Mouse (Mus musculus) kidney, adult 18-20 months (tissue): ENCODE measurements around the gene Plpp1.

Experiments
- DNase-seq: peaks from one replicate; pipeline ENCODE4 v3.0.0; 2021

Gene Plpp1

DNA sequence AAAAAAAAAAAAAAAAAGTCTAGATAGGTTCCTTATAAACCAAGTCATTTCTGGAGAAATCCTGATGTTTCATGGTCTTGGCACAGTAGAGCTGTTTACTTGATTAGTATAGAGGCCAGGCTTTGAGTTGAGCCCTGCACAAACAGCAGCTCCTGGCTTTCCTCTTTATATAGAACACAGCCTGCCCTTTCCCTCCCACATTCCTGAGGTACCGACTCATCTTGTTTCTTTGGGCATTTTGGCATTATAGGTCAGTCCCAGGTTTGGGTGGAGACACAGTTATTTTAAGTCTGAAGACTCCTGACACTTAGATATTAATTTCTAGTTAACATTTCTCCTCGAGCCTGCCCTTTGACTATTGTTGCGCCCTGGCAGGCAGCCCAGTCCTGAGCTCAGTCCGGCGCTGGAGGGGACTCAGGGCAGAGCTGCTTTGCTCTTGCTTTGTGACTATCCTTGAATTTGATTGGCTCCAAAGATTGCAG is 61.3 kb downstream of the Plpp1 start:
- DNase-seq = peak; percentile 61

DNA sequence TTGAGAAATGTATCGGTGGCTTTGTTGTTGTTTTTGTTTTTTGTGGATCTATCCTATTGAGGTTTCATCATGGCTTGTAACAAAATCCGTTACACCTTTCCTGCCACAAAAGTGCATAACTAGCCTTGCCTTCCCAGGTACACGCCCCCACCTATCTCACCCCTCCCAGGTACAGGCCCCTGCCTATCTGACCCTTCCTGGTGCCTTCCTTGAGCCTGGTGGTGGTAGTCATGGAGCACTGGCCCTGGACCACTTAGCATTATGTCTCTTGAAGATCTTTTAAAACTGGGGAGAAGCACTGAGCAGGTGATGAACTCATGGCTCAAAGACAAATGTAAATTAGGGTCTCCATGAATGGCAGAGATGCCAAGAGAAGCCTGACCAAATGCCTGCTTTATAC is 61.8 kb downstream of the Plpp1 start:
- no peak for DNase-seq

DNA sequence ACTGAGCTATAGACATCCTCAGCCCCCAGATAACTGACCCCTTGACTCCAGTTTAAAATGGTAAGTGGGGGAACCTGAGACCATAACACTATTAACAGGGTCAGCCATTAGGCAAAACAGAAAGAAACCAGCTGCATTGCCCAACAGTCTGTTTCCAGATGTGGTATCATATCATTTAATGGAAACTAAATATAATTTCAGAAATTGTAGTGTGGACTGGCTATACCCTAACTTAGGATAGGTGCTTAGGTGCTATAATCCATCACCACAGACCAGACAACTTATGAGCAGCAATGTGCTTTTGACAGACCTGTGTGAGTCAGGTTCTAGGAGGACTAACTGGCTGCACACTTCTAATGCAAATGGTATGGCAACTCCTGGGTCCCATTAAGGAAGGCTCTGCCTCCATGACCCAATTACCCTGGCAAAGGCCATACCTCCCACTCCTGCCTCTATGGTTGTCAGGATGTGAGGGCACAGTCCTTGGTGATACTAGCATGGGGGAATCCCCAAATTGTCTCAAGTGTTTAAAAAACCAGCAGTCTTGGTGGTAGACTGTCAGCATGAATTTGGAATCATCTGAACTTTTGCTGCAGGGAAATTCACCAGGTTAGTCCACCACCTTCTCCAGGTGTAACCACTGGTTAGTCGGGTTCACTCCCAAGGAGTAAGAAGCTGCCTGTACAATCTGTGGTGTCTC is 62.5 kb downstream of the Plpp1 start:
- no peak for DNase-seq

DNA sequence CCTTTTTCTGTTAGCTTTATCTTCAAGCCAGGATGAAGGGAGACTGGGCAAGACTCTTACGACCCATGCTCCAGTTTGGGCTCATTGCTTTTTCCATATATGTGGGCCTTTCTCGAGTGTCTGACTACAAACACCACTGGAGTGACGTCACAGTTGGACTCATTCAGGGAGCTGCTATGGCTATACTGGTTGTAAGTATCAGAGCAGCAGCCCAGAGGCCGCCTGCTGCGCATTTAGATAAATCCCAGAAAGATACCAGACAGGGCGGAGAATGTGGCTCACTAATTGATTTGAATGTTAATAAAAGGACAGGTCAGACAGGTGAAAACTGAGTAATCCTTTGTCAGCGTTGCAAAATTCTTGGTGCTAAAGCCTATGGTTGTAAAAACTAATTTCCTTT is 66.2 kb downstream of the Plpp1 start:
- no peak for DNase-seq

DNA sequence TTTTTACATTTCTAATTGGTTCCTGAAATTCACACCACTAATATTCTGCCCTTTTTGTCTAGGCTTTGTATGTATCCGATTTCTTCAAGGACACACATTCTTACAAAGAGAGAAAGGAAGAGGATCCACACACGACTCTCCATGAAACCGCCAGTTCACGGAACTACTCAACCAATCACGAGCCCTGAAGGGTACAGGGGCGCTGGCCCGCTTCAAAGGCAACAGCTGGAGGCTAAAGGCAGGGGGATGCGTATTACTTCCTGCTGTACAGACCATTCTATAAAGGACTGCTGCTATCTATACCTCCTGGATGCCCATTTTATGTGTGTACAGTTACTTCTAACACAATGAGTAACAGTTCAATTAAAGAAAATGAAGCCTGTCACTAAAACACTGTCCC is 66.8 kb downstream of the Plpp1 start:
- no peak for DNase-seq

DNA sequence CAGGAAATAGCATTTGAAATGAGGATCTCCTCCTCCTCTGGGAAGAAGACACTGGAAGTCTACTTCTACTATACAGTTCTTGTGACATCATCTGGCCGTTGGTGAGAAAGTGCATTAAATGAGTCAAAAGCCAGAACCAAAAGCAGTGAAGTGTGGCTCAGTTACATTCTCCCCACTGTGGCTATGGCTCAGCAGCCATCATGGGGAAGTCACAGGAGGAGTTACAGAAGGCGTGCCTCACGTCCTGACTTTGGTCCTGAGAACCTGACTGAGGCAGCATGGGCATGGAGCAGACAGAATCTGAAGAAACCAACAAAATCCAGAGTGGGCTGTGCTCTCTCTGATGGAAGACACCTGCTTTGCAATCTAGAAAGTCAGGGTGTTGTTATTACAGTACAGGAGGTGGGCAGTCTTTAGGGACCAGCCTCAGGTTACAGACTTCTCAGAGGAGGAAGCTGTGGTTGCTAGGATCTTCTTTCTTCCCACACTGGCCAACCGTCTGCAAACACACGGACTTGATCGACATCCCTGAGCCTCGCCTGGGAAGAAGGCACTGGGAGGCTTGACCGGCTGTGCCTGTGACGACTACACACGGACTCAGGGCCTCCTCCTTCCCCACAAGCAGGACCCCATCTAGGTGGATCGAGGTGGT is 69.6 kb downstream of the Plpp1 start:
- no peak for DNase-seq

DNA sequence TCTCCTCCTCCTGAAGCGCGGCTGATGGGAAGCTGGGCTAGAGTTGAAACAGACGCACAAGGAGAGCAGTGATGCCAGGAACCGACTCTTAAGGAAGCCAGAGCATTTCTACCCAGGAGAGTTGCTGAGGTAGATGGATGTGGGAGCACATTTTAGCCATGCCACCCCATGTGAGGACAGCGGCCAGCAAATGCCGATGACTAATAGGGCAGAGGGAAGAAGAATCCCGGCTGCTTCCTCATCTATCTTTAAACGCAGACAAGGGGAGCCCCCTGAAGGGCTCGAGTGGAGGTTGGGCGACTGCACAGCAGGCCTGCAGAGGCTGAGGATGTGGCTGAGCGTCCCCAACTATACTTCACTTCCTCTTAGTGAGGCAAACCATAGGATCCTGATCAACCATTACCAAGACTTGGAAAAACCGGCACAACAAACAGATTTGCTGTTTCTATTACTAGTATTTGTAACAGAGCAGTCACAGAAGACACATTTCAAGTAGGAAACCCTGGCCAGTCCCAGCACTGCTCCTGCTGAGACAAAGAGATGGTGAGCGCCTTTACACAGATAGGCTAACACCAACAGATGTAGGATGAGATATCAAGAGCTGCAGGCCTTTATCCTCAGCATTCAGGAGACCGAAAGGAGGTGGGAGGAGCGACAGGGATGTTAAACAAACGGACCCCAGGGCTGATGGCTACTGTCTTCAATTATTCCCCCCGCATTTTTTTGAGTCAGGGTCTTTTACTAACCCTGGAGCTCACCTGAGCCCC is 71.1 kb downstream of the Plpp1 start:
- no peak for DNase-seq

DNA sequence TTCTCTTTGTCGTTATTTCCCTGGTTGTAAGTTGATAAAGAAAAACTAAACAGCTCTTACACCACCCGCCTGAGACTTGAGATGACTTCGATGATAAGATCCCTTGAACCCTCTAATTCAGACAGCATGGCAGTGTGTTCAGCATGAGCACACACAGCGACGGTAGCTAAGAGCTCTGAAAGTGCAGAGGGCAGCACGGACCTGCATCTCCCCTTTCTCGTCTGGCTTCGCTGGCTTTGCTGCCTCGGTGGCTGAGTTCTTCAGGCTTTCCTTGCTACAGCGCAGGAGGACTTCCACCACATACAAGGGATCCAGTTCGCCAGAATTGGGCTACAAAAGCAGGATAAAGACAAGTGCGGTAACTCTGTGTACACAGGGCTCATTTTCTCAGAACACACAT is 86.6 kb downstream of the Plpp1 start:
- DNase-seq = no peak

DNA sequence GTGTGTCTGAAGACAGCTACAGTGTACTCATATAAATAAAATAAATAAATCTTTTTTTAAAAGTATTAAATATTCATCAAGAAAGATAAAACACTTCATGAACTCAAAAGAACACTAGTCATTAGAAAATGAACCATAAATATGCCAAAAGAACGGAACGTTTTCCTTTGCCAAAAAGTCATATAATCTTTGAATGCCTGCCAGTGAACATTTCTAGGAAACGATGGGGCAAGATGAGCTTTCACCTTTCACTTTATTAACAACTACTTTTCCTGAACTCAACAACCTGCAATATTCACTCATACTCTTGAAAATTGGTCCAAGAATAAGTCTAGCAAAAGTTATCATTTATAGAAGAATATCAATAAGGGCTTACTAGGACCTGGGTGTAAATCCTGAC is 101.6 kb downstream of the Plpp1 start:
- DNase-seq = no peak

DNA sequence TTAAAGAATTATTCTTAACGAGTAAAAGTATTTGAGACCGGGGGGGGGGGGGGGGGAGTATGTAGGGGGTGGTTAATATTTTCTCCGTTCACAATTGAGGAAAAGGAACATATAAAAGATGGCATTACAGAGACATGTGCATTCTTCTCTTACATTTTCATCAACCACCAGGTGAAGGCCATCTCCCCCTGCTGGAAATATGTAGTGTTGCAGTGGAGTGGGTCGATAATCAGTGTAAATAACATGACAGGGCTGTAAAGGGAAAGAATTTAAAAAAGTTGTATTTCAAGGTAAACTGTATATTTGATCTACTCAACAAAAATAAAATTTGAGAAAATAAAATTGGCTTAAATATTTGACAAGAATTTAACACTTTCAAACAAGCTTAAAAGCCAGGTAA is 109.1 kb downstream of the Plpp1 start:
- DNase-seq = peak; percentile 25

DNA sequence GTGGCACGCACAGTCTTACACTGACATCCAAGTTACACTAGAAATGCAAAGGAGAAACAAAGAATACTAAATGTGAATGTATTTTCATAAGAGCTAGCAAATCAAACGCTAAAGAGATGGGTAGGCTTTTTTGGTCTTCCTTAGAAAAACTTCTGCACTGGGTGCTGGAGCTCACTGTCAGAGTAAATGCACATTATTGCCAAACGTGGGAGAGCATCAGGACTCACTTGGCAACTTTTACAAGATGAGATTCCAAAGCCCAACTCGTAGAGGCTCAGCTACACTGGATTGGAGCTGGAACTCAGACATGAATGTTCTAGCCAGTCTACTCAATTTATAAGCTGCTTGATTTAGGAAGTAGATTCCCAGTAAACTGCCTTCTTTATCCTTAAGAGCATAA is 109.8 kb downstream of the Plpp1 start:
- DNase-seq = no peak
